Mouse (Mus musculus) limb, embryonic 11.5 days (tissue): Measurements from ENCODE around the gene Tagap. TPM values are rescaled to one million over a fixed set of nuclear protein-coding genes. Genes with fewer than 3 reads are reported as not detected.

ENCODE experiments used
- ATAC-seq: fragments of 200-750 bp; cut with Nextera tagmentation; 2 replicates; pipeline ENCODE4 v1.8.0; 2017; ENCODE audit warnings: low read depth; ENCODE audit not compliant: insufficient number of reproducible peaks, low FRiP score, low TSS enrichment
- DNase-seq: peaks from one replicate; pipeline ENCODE4 v3.0.0-alpha.2; 2015; ENCODE audit warnings: low spot score
- H3K27ac ChIP-seq: fragments of 300-500 bp; sonication (generic); replicated peaks from 2 replicates; pipeline ENCODE4 v1.5.1; 2014; ENCODE audit warnings: low read depth, mild to moderate bottlenecking, low read length
- H3K27me3 ChIP-seq: fragments of 300-500 bp; sonication (generic); 2 replicates; pipeline ENCODE4 v1.6.1; 2014; ENCODE audit warnings: mild to moderate bottlenecking, low read length, mixed read lengths; ENCODE audit not compliant: control insufficient read depth, insufficient read depth
- H3K36me3 ChIP-seq: fragments of 300-500 bp; sonication (generic); 2 replicates; pipeline ENCODE4 v1.6.1; 2014; ENCODE audit warnings: mild to moderate bottlenecking, low read length, moderate library complexity, mixed read lengths; ENCODE audit not compliant: control insufficient read depth, insufficient read depth
- H3K4me1 ChIP-seq: fragments of 300-500 bp; sonication (generic); 2 replicates; pipeline ENCODE4 v1.6.1; 2014; ENCODE audit warnings: low read length, mixed read lengths; ENCODE audit not compliant: control insufficient read depth, insufficient read depth
- H3K4me2 ChIP-seq: fragments of 300-500 bp; sonication (generic); 2 replicates; pipeline ENCODE4 v1.6.1; 2014; ENCODE audit warnings: low read depth, mild to moderate bottlenecking, moderate library complexity; ENCODE audit not compliant: severe bottlenecking
- H3K4me3 ChIP-seq: fragments of 300-500 bp; sonication (generic); 2 replicates; pipeline ENCODE4 v1.5.1; 2014; ENCODE audit warnings: low read depth, low read length
- H3K9ac ChIP-seq: fragments of 300-500 bp; sonication (generic); 2 replicates; pipeline ENCODE4 v1.6.1; 2014; ENCODE audit warnings: mild to moderate bottlenecking, low read length
- H3K9me3 ChIP-seq: fragments of 300-500 bp; sonication (generic); 2 replicates; pipeline ENCODE4 v1.6.1; 2016; ENCODE audit warnings: low read length; ENCODE audit not compliant: control insufficient read depth
- WGBS: fragments of 180-500 bp; shearing (Covaris S2); extraction: QIAGEN DNeasy Blood & Tissue Kit; methylation state at CpG from one replicate; pipeline ENCODE4 v1.1.7; 2014; 5-methylcytosine and 5-hydroxymethylcytosine counted together
- polyA plus RNA-seq: library from polyadenylated mRNA; unstranded; fragments of >200 nt; fragmentation: Nextera tagmentation; extraction: Ambion mirVana; gene quantifications from 2 replicates; pipeline ENCODE4 v1.2.1, GENCODE M21; 2014

The Tagap gene
- polyA plus RNA-seq, 1 experiment from 2014 or later = 0.36 TPM

DNA sequence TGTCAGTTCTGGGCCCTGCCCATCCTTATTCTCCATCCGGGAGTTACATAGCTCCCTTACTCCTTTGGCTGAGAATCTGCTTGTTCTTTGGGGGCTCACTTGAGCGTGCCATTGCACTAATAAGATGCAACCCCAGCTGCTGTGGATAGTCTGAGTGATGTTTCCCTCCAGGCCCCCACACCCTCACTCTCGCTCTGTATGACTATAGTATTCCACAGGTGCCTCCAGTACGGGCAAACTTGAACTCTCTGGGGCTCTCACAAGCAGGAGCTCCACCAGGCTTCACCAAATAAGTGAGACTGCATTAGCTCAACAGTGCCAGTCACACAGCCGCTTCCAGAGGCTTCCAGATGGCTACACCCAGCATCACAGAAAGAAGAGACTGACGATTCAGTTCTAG, 37.5 kb upstream of the Tagap start:
- H3K4me1 ChIP-seq = no peaks in the 10 kb centered on the region
- no peak overlapping the region for H3K4me3 ChIP-seq
- H3K9me3 ChIP-seq = no peaks in the 10 kb centered on the region
- no peak for ATAC-seq
- no peaks in the 10 kb centered on the region for H3K36me3 ChIP-seq
- no peak overlapping the region for H3K27ac ChIP-seq
- no peak overlapping the region for H3K9ac ChIP-seq
- no peaks in the 10 kb centered on the region for H3K27me3 ChIP-seq
- 84% methylated on average over 6 of the region's 6 CpGs for WGBS
- no peak for DNase-seq
- H3K4me2 ChIP-seq = no peak overlapping the region

DNA sequence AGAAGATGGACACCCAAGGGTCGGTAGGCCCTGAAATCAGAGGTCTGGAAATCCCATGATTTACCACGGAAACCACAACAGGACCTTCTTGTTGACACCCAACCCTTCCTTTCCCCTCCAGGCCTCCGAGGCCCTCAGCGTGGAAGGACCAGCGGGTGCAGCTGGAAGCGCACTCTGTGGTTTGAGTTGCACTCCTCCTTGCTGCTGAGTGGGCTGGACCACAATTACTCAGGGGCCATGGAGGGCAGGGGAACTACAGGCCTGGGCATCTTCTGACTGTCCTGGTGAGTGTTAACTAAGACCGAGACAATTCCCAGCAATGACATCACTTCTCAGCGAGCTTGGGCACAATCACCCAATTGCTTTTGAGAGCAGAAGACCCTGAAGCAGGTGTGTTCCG, 36.8 kb upstream of the Tagap start:
- ATAC-seq (no peak), DNase-seq (no peak)
- Histone ChIP-seq H3K9me3 (no peaks in the 10 kb centered on the region), H3K4me2 (no peak overlapping the region), H3K4me1 (no peaks in the 10 kb centered on the region), H3K4me3 (no peak overlapping the region), H3K36me3 (no peaks in the 10 kb centered on the region), H3K27me3 (no peaks in the 10 kb centered on the region), H3K9ac (no peak overlapping the region), H3K27ac (no peak overlapping the region)
- 80% methylated on average over 9 of the region's 9 CpGs for WGBS

DNA sequence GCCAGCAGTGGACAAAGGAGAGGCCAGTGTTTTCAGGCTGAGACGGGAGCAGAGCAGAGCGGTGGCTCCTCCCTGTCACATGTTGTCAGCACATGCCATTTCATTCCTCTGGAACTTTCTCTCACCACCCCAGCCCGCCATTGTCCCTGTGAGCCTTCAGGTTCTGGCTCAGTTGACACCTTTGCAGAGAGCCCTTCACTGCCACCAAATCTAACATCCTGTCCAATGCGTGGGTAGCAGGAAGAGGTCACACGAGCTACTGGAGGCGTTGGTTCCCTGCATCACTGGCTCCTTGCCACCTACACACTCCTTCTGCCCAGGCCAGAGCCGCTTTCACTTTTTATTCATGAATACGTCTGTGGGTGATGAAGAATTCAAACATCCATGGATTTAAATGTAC, 33.1 kb upstream of the Tagap start:
- Histone ChIP-seq H3K27me3 (no peaks in the 10 kb centered on the region), H3K4me2 (no peak overlapping the region), H3K27ac (no peak overlapping the region), H3K9me3 (no peaks in the 10 kb centered on the region), H3K36me3 (no peaks in the 10 kb centered on the region), H3K4me3 (no peak overlapping the region), H3K4me1 (no peaks in the 10 kb centered on the region), H3K9ac (no peak overlapping the region)
- no peak for DNase-seq
- WGBS = 85% methylated on average over 8 of the region's 8 CpGs
- ATAC-seq = no peak

DNA sequence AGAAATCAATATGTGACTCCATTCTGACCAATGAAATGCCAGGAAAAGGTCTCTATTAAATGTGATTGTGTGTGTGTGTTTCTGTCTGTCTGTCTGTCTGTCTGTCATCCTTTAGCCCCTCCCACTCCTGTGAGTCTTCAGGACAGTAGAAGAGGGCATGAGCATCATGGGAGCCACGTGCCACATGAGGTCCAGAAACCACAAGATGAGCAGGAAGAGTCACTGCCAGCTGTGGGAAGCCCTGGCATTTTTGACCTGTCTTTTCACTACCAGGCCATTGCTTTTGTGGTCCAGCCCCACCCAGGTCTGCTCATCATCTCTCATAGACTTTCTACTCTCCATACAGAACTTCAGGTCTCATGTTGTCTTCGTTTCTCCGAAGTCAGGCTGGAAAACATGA, 31.7 kb upstream of the Tagap start:
- Histone ChIP-seq H3K4me1 (no peaks in the 10 kb centered on the region), H3K9me3 (no peaks in the 10 kb centered on the region), H3K27me3 (no peaks in the 10 kb centered on the region), H3K36me3 (no peaks in the 10 kb centered on the region), H3K4me3 (no peak overlapping the region), H3K9ac (no peak overlapping the region), H3K4me2 (no peak overlapping the region), H3K27ac (no peak overlapping the region)
- WGBS = 84% methylated on average over 3 of the region's 3 CpGs
- DNase-seq (no peak), ATAC-seq (no peak)

DNA sequence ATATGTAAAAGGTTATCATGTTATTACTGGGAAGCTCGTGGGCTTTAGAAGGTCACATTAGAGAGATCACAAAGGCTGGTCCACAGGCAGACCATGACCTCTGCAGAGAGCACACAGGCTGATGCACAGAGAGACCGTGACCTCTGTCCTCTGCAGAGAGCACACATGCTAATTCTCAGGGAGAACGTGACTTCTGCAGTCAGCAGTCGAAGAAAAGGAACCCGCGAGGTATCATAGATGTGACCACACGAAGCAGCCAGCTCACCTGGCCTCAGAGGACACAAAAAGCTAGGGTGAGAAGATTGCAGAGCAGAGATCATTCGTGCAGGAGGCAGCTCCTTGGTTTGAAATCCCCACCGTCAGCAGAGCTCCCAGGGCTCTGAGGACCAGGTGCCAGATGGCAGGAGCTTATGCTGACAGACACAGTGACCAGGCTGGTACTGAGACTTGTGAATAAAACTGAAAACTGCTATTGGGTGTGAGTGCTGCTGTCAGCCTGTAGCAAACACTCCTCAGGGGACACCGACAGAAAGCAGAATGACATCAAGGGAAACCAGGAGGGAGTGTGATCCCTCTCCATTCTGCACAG, 29.7 kb upstream of the Tagap start:
- WGBS = 77% methylated on average over 10 of the region's 10 CpGs
- ATAC-seq = no peak
- Histone ChIP-seq H3K9me3 (no peaks in the 10 kb centered on the region), H3K36me3 (no peaks in the 10 kb centered on the region), H3K9ac (no peak overlapping the region), H3K27ac (no peak overlapping the region), H3K4me3 (no peak overlapping the region), H3K4me1 (no peaks in the 10 kb centered on the region), H3K27me3 (no peaks in the 10 kb centered on the region), H3K4me2 (no peak overlapping the region)
- DNase-seq = no peak

DNA sequence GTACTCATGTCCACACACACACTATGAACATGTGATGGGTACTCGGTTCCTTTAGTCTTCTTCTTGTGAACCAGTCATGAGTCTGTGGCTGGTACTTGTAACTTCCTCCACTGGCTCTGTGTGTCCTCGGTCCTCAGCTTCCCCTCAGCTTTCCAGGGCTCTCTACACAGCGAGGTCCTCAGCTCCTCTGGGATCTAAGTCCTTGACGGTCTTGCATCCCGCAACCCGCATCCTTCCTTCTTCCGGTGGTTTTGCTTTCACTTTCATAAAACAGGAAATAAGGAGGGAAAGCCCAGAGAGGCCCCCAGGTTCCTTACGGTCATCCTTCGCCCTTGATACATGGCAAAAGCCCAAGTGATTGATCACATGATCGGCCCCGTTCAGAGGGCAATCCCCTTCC, 28.7 kb upstream of the Tagap start:
- no peak for ATAC-seq

DNA sequence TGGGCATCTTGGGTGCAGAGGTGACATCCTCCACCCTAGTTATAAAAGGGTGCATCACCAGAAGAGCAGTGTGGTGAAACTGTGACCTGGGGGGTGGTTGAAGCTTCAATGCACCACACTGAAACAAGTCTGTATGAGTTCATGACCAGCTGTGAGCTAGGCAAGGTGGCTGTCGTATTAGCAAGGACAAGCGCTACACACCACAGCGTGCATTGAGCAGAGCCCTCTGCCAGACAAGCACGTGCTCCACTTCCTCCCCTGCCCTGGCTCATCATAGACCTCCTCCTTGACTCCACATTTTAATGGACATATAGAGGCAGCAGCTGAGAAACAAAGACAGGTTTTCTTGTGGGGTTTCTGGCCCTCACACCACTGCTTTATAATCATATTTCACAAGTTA, 28.0 kb upstream of the Tagap start:
- Histone ChIP-seq H3K9me3 (no peaks in the 10 kb centered on the region), H3K36me3 (no peaks in the 10 kb centered on the region), H3K4me1 (no peaks in the 10 kb centered on the region), H3K4me2 (no peak overlapping the region), H3K27ac (no peak overlapping the region), H3K27me3 (no peaks in the 10 kb centered on the region), H3K4me3 (no peak overlapping the region), H3K9ac (no peak overlapping the region)
- ATAC-seq (no peak), DNase-seq (no peak)
- 88% methylated on average over 4 of the region's 4 CpGs for WGBS

More for the DNA sequence above, 28.7 kb upstream of the Tagap start:
- H3K4me3 ChIP-seq = no peak overlapping the region
- no peaks in the 10 kb centered on the region for H3K36me3 ChIP-seq
- WGBS = 78% methylated on average over 11 of the region's 11 CpGs
- no peaks in the 10 kb centered on the region for H3K27me3 ChIP-seq
- H3K27ac ChIP-seq = no peak overlapping the region
- no peaks in the 10 kb centered on the region for H3K4me1 ChIP-seq
- H3K9ac ChIP-seq = no peak overlapping the region
- H3K4me2 ChIP-seq = no peak overlapping the region
- H3K9me3 ChIP-seq = no peaks in the 10 kb centered on the region
- no peak for DNase-seq

DNA sequence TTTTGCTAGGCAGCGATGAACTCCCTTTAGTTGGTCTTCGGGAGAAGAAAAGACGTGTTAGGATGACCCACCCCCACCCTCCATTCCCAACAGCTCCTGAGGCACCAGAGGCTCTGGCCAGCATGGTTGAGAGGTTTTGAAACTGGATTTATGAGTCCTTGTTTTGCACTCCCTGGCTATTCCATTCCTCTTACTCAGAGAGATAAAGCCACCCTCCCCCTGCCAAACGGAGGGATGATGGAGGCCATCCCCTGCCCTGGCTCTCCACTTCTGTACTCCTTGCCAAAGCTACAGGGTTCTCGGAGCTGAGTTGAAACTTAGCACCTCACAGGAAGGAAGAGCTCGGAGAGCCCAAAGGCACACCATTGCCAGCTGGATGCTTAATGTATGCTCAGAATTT, 26.6 kb upstream of the Tagap start:
- Histone ChIP-seq H3K4me2 (no peak overlapping the region), H3K36me3 (no peaks in the 10 kb centered on the region), H3K4me3 (no peak overlapping the region), H3K9ac (no peak overlapping the region), H3K27me3 (no peaks in the 10 kb centered on the region), H3K27ac (no peak overlapping the region), H3K9me3 (no peaks in the 10 kb centered on the region), H3K4me1 (no peaks in the 10 kb centered on the region)
- no peak for ATAC-seq
- WGBS = 76% methylated on average over 6 of the region's 6 CpGs
- DNase-seq = no peak

DNA sequence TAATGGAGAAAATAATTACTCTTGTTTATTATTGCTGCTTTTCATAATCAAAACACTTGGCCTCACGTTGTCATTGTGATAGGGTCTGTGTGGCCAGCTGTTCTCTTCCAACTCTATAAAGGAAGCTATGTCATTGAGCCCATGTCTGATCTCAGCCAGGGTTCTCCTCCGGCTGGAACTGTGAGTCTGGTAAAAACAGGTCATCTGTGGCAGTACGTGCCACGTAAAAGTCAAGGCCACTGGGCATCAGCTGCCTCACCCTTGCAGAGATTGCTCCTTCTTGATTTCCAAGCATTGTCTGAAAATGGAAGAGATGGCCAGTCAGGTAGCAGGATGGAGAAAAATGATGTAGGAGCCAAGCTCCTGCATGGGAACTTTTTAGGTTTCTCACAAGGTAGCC, 25.8 kb upstream of the Tagap start:
- no peak overlapping the region for H3K4me2 ChIP-seq
- no peak overlapping the region for H3K4me3 ChIP-seq
- WGBS = 84% methylated on average over 4 of the region's 4 CpGs
- no peak overlapping the region for H3K9ac ChIP-seq
- H3K27ac ChIP-seq = no peak overlapping the region
- H3K36me3 ChIP-seq = no peaks in the 10 kb centered on the region
- ATAC-seq = no peak
- no peaks in the 10 kb centered on the region for H3K27me3 ChIP-seq
- no peaks in the 10 kb centered on the region for H3K9me3 ChIP-seq
- no peak for DNase-seq
- H3K4me1 ChIP-seq = no peaks in the 10 kb centered on the region
